Mouse (Mus musculus): ENCODE data around the gene E130309D02Rik.

E130309D02Rik gene

DNA sequence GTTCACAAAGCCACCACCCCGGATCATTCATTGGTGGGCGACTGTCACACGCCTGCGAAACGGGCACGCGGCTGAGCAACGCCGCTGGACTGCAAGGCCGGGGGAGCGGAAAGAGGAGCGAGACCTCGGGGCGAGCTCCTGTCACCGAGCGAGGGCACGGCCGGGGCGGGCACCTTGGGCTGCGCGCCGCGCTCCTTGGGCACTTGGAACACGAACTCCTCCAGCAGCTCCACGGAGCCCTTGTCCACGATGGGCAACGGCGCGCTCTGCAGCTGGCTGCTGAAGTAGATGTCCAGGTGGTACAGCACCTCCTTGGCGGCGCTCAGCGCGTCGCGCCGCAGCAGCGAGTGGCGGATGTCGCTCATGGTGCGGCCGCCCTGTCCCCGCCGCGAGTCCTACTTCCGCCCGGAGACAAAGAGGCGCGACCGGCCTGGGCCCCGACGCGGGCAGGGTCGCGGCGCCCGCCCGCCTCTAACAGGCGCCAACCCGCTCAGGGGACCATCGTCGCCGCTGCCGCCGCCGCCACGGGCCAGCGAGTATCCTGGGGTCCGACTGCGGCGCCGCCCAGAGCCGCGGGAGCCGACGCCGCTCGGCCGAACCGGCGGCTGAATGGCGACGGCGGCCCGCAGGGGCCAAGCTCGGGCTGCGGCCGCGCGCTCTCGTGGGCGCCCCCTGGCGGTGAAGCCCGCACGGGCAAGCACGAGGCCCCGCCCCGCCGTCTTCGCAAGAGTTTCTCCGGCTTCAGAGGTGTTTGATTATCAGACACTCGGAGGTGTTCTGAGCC lies at the start of gene E130309D02Rik:
E130309D02Rik (minus strand) TSS at position 631 of the 784 bp plus-strand sequence.
- peak; percentile 86 for DNase-seq (ENCODE audit: low spot score)

- peak; percentile 81 for DNase-seq (ENCODE audit: low spot score)
These were observed 48.8 kb upstream of the E130309D02Rik start for GRCm38 (mm10) chr5:143363678-143364615.

DNA sequence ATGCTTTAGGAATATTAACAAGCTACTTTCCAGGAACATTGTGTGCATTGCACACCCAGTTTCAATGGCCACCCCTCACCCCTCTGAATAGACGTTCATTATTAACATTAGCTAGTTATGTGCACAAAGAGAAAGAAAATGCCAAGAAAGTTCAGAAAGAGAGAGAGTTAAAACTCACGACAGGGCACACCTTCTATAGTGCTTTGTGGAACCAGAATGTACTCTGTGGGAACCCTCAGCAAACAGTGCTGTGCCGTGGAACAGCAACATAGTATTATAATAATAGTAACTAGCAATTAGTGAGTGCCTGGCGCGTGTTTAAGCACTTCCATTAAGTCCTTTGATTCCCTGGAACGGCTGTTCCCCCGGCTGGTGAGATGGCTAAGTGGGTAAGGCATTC lies 46.3 kb upstream of the E130309D02Rik start:
- no peak for DNase-seq (ENCODE audit: low spot score)

GRCm38 (mm10) chr5:143360000-143360399 lies 44.8 kb upstream of the E130309D02Rik start:
- peak; percentile 47 for DNase-seq (ENCODE audit: low spot score)

GRCm38 (mm10) chr5:143359263-143359662 lies 44.1 kb upstream of the E130309D02Rik start:
- DNase-seq (ENCODE audit: low spot score) = no peak

DNA sequence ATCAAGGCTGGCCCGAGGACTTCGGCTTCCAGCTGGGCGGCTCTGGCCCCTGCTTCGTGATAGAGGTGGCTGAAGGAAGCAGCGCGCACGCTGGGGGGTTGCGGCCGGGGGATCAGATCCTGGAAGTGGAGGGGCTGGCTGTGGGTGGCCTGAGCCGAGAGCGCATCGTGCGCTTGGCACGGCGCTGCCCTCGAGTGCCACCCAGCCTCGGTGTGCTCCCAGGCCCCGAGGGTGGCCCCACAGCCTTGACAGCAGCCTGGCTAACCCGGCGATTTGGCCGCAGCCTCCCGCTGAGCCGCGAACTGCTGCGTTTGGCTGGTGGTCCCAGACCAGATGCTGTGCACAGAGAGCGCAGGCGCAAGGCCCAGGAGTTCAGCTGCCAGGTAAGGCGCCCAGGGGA lies 42.4 kb upstream of the E130309D02Rik start:
- peak; percentile 8 for DNase-seq (ENCODE audit: low spot score)

DNA sequence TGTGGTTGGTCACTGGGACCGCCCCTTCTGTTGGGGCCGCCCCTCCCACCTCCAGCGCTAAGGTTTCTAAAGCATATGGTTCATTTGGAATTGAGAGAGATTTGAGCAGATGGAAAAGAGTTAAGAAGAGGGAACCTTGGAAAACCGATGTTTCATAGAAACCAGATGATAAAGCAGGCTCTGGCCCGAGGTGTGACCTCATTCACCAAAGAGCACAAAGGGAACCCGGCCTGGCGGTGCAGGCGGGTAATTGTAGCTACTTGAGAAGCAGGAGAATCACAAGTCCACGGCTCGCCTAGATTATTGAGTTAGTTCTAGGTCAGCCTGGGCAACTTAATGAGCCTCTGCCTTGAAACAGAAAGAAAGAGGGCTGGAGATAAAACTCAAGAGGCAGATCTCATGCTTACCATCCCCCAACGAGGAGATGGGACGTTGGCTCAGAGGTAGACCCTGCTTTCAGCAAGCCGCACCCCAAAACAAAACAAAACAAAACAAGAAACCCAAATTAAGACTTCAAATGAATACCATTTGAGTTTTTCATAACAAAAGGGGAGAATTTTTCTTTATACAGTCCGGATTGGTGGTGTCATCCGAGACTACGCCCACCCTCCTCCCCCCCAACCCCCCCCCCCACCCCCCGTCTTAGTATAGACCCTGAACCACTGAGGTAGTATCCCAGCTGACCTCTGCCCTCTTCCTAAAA lies 41.7 kb upstream of the E130309D02Rik start, which contains the start of gene Grid2ip:
Grid2ip (plus strand) TSS at position 653 of the 703 bp plus-strand sequence.
- DNase-seq (ENCODE audit: low spot score) = peak; percentile 69

GRCm38 (mm10) chr5:143356017-143356416 lies 40.9 kb upstream of the E130309D02Rik start:
- DNase-seq (ENCODE audit: low spot score) = peak; percentile 12

DNA sequence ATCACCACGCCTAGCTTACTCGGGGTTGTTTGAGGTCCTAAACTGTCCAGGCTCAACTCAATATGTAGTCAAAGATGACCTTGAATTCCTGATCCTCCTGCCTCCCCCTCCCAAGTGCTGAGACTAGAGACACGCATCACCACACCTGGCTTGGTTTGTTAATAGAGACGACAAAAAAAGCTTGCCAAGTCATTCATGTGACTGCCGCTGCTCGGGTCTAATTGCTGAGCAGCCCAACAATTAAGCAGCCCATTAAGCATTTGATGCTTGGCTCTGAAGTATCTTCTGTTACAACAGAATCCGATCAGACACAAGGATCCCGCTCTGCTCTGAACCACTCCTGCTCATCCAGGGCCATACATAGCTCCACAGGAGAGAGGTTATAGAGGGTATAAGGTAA lies 31.2 kb upstream of the E130309D02Rik start:
- no peak for DNase-seq (ENCODE audit: low spot score)

DNA sequence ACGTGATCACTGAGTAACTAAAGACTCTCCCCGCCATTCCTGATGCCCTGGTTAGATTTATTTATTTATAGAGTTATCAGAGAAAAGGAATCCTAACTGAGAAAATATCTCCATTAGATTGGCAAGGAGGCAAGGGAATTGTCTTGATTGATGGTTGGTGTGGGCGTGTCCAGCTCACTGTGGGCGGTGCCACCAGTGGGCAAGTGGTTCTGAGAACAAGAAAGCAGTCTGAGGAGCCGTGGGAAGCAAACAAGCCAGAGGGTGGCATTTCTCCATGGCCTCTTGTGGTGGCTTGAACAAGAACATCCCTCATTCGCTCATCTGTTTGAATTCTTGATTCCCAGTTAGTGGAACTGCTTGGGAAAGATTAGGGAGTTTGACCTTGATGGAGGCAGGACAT lies 24.4 kb upstream of the E130309D02Rik start:
- DNase-seq (ENCODE audit: low spot score) = no peak

- no peak for DNase-seq (ENCODE audit: low spot score)
These were observed 21.4 kb upstream of the E130309D02Rik start for GRCm38 (mm10) chr5:143336559-143336958.

GRCm38 (mm10) chr5:143335089-143335460 lies 19.9 kb upstream of the E130309D02Rik start:
- no peak for DNase-seq (ENCODE audit: low spot score)

GRCm38 (mm10) chr5:143334418-143335088 lies 19.4 kb upstream of the E130309D02Rik start:
- no peak for DNase-seq (ENCODE audit: low spot score)

DNA sequence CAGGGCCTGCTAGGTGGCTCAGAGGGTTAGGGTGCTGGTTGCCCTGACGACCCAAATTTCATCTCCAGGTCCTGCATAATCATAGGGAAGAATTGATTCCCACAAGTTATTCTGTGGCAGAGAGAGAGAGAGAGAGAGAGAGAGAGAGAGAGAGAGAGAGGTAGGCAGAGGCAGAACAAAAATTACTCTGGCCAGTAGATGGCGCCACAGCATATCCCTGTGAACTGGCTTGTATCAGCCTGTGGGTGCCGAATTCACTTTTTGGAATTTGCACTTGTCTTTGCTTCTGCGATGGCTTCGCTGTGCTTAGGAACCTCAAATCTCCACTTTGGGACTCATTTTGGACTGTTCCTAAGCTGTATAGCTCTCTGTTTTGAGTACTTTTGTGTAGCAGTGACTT lies 18.7 kb upstream of the E130309D02Rik start:
- DNase-seq (ENCODE audit: low spot score) = peak; percentile 83

DNA sequence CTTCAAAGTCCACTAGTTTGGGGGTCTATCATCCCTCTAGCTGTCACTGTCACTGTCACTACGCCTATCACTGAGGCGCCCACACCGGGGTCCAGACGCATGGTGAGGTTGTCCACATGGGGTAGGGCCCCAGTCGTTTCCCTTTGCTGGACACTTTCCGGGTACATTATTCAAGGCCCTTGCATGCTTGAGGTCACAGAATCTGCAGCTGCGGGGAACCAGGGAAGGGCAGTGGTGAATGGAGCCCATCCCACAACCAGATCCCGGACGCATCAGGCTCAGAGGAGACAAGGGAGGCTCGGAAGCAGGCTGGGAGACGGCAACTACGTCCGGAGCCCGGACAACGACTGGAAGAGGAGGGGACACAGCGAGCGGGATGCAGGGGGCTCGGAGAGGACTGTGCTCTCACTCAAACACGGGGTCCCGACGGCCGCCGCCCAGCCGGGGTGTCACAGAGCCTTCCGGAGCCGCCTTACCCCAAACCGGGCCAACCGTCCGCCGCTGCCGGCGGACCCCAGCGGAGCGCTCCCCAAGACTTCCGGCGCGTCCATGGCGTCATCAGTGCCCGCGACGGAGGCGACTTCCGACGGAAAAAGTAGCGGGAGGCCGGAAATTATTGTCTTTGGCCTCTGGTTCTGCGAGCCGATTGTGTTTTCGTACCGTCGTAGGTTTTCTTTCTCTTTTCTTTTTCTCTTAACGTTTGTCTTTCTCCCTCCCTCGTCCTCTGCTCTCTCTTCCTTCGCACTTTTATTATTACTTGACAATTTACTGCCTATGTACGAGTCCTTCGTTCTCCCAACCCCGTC lies 13.7 kb upstream of the E130309D02Rik start, which contains the start of gene Zdhhc4:
Zdhhc4 (minus strand) TSS at position 567 of the 806 bp plus-strand sequence.
- peak; percentile 95 for DNase-seq (ENCODE audit: low spot score)

DNA sequence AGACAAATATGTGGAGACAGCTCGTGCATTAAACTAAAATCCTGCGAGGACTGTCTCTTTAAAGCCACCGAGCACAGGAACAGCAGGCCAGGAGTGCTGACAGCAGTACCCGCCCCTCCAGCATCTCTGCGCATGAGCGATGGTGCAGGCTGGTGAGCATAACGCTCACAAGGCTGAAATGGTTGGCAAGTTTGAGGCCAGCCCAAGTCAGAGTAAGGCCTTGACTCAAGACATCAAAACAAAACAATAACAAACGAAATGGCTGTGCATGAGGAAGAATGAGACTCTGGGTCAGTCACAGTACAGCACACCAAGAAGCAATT lies 2.1 kb upstream of the E130309D02Rik start:
- no peak for DNase-seq (ENCODE audit: low spot score)

GRCm38 (mm10) chr5:143316605-143317287 lies 1.6 kb upstream of the E130309D02Rik start:
- DNase-seq (ENCODE audit: low spot score) = no peak

GRCm38 (mm10) chr5:143315514-143315888 lies 341 bp upstream of the E130309D02Rik start:
- no peak for DNase-seq (ENCODE audit: low spot score)

GRCm38 (mm10) chr5:143314183-143314729 lies 904 bp downstream of the E130309D02Rik start:
- peak; percentile 64 for DNase-seq (ENCODE audit: low spot score)

GRCm38 (mm10) chr5:143311886-143312285 lies 3.3 kb downstream of the E130309D02Rik start:
- DNase-seq (ENCODE audit: low spot score) = peak; percentile 85

Data from embryo, embryonic 10.5 days (tissue).